Mouse (Mus musculus): ENCODE data around the gene Fmod. TPM values are rescaled to one million over a fixed set of nuclear protein-coding genes. Genes with fewer than 3 reads are reported as not detected.

Fmod gene
- polyA plus RNA-seq, 1 experiment, result 0.23 TPM

DNA sequence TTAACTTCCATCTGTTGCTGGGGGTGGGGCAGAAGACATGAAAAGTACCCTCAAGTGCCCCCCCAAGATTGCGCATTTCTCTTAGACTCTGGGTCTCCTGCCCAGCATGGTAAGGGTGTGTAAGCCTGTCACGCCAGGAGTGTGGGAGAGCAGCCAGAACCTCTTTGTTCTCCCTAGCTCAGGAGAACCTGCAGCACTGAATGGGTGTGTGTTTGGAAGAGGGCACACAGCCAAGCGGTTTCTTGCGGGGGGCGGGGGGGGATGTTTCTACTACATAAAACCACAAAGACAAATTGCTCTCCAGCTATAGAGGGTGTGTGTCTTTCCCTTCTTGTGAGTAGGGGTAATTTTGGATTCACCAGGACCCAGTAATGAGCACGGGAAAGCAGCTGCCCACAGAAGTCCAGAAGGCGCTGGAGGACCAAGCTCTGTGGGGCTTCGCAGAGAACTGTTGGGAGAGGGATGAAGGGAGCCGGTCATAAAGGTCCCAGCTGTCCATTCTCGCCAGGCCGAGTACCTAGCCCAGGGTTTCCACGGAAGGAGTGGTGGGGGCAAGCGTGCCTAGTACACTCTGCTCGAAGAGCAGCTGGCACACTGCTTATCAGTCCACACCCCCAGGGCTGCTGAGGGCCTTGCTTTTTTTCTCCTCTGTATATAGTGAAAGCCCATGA lies 59.3 kb downstream of the Fmod start:
- Histone ChIP-seq H3K36me3 (ENCODE audit: control insufficient read depth, insufficient read depth) (no peaks in the 10 kb centered on the region), H3K4me3 (no peak overlapping the region), H3K4me2 (ENCODE audit: low read depth) (peak overlapping the region; percentile 92), H3ac (ENCODE audit: control insufficient read depth, insufficient read length) (no peak overlapping the region), H3K79me2 (ENCODE audit: control insufficient read depth, insufficient read depth) (no peaks in the 10 kb centered on the region), H3K27me3 (ENCODE audit: control insufficient read depth, insufficient read depth, insufficient read length) (no peaks in the 10 kb centered on the region)
- TF ChIP-seq USF1 (IDR thresholded peaks at IDR 0.05; ENCODE audit: low read depth) (no peak), TCF3 (IDR thresholded peaks at IDR 0.05; ENCODE audit: insufficient read length, low read depth) (peak; percentile 34), MAX (IDR thresholded peaks at IDR 0.05; ENCODE audit: low read depth) (no peak), MYOG (IDR thresholded peaks at IDR 0.05; ENCODE audit: control insufficient read depth in 1 of 3, insufficient read depth in 1 of 3, insufficient read length in 2 of 3, low read depth in 2 of 3) (peak; percentile 58 to 95 (median 81)), REST (IDR thresholded peaks at IDR 0.05; ENCODE audit: insufficient read depth, insufficient read length) (no peak), POLR2A (IDR thresholded peaks at IDR 0.05; ENCODE audit: insufficient read length, low read depth) (no peak), MYOD1 (IDR thresholded peaks at IDR 0.05; ENCODE audit: control insufficient read depth in 1 of 3, insufficient read length in 2 of 3, low read depth in 2 of 3) (peak in 2 of 3 experiments; percentile 81 to 91), CEBPB (IDR thresholded peaks at IDR 0.05; ENCODE audit: insufficient read depth, poor library complexity, severe bottlenecking) (no peak), TCF12 (IDR thresholded peaks at IDR 0.05; ENCODE audit: insufficient read depth, poor library complexity, severe bottlenecking) (peak; percentile 17), POLR2AphosphoS2 (IDR thresholded peaks at IDR 0.05; ENCODE audit: insufficient read length, low read depth) (no peak), E2F4 (IDR thresholded peaks at IDR 0.05; ENCODE audit: insufficient read depth) (no peak), SRF (IDR thresholded peaks at IDR 0.05; ENCODE audit: control insufficient read depth, insufficient read length, low read depth) (no peak)

DNA sequence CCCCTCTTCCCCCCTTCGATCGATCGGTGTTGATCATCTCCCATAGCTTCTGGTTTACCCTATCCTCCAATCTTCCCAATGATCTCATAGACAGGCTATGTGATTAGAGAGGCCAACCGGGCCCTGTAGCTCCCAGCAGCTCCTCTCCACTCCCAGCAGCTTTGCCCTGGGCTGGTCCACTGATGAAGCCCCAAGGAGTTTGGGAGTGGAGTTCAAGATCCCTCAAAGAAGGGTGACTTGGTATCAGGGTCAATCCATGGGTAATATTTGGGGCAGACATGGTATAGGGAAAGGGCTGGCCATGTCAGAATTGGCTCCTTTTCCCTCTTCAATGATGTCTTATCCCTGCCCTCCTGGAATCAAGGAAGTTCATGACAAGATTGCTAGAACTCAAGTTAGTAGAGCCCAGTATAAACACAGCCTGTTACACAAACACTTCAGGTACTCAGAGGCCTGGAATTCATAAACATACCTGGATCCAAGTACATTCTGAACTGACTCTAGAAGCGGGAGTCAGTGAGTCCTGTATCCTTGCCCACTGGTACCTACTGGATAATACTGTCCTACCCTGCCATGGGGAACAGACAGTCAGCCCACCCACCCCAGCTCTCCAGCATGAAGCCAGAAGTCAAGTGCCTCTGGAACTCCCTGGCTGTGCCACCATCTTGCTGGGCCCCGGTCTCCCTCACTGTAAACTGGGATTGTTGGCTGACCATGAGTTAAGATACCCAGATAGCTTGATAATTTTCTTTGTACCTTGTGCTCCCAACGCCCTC lies 60.2 kb downstream of the Fmod start:
- Histone ChIP-seq H3K79me2 (ENCODE audit: control insufficient read depth, insufficient read depth) (no peaks in the 10 kb centered on the region), H3K4me3 (no peak overlapping the region), H3K27me3 (ENCODE audit: control insufficient read depth, insufficient read depth, insufficient read length) (no peaks in the 10 kb centered on the region), H3K4me2 (ENCODE audit: low read depth) (peak overlapping the region; percentile 92), H3K36me3 (ENCODE audit: control insufficient read depth, insufficient read depth) (no peaks in the 10 kb centered on the region), H3ac (ENCODE audit: control insufficient read depth, insufficient read length) (no peak overlapping the region)
- no peak for TF ChIP-seq USF1 (IDR thresholded peaks at IDR 0.05; ENCODE audit: low read depth)
- no peak for TF ChIP-seq MAX (IDR thresholded peaks at IDR 0.05; ENCODE audit: low read depth)
- no peak for TF ChIP-seq E2F4 (IDR thresholded peaks at IDR 0.05; ENCODE audit: insufficient read depth)
- no peak for TF ChIP-seq MYOG (IDR thresholded peaks at IDR 0.05; ENCODE audit: control insufficient read depth in 1 of 3, insufficient read depth in 1 of 3, insufficient read length in 2 of 3, low read depth in 2 of 3)
- TF ChIP-seq REST (IDR thresholded peaks at IDR 0.05; ENCODE audit: insufficient read depth, insufficient read length), result no peak
- TF ChIP-seq POLR2AphosphoS2 (IDR thresholded peaks at IDR 0.05; ENCODE audit: insufficient read length, low read depth), result no peak
- TF ChIP-seq CEBPB (IDR thresholded peaks at IDR 0.05; ENCODE audit: insufficient read depth, poor library complexity, severe bottlenecking), result no peak
- TF ChIP-seq MYOD1 (IDR thresholded peaks at IDR 0.05; ENCODE audit: control insufficient read depth in 1 of 3, insufficient read length in 2 of 3, low read depth in 2 of 3), result no peak
- TF ChIP-seq TCF3 (IDR thresholded peaks at IDR 0.05; ENCODE audit: insufficient read length, low read depth), result no peak
- TF ChIP-seq TCF12 (IDR thresholded peaks at IDR 0.05; ENCODE audit: insufficient read depth, poor library complexity, severe bottlenecking), result no peak

Other genes with a start within 250 kb of the Fmod start
- gene Atp2b4, start 236.2 kb upstream of the Fmod start, polyA plus RNA-seq (2012; fragmentation: generic; extraction: Trizol), result 28.1 TPM
- 0.49 TPM for gene Optc, start 129.3 kb upstream of the Fmod start, polyA plus RNA-seq (2012; fragmentation: generic; extraction: Trizol)
- 2.3 TPM for gene Prelp, start 115.8 kb upstream of the Fmod start, polyA plus RNA-seq (2012; fragmentation: generic; extraction: Trizol)
- gene Btg2, start 41.9 kb downstream of the Fmod start, polyA plus RNA-seq (2012; fragmentation: generic; extraction: Trizol), result 13.8 TPM
- gene Chit1, start 74.0 kb downstream of the Fmod start, polyA plus RNA-seq (2012; fragmentation: generic; extraction: Trizol), result 0.08 TPM
- gene Chil1, start 144.9 kb downstream of the Fmod start, polyA plus RNA-seq (2012; fragmentation: generic; extraction: Trizol), result 32.9 TPM
- gene Mybph, start 156.2 kb downstream of the Fmod start, polyA plus RNA-seq (2012; fragmentation: generic; extraction: Trizol), result 1,516 TPM
- gene Adora1, start 198.2 kb downstream of the Fmod start, polyA plus RNA-seq (2012; fragmentation: generic; extraction: Trizol), result 4.5 TPM

All from myocyte (in vitro differentiated cells).